Mouse (Mus musculus): ENCODE results near the gene Scn1b. TPM values are rescaled to one million over a fixed set of nuclear protein-coding genes. Genes with fewer than 3 reads are reported as not detected.

The Scn1b gene
- polyA plus RNA-seq, 1 experiment: not detected

- H3K4me1 ChIP-seq (ENCODE audit: control insufficient read depth, insufficient read depth, low read length): peaks cover 7% of the 10 kb centered on the region
- peak overlapping the region; percentile 43 for H3K27ac ChIP-seq (ENCODE audit: insufficient read depth, low read depth, low read length)
- peak; percentile 29; the same call in 1 of the 2 replicates for TF ChIP-seq CTCF (IDR thresholded peaks at IDR 0.05; ENCODE audit: insufficient read depth, low read depth, low read length)
- TF ChIP-seq POLR2A (IDR thresholded peaks at IDR 0.05; ENCODE audit: insufficient read depth, low read depth, low read length): no peak
- 39% methylated on average over 5 of the region's 5 CpGs for WGBS
- H3K4me3 ChIP-seq (ENCODE audit: insufficient read depth, low read depth, low read length): no peak overlapping the region
Measured at GRCm38 (mm10) chr7:31077885-31078445, 48.8 kb downstream of the Scn1b start.

GRCm38 (mm10) chr7:31077470-31077869 lies 49.3 kb downstream of the Scn1b start:
- 24% methylated on average over 6 of the region's 6 CpGs for WGBS
- no peak overlapping the region for H3K4me3 ChIP-seq (ENCODE audit: insufficient read depth, low read depth, low read length)
- H3K4me1 ChIP-seq (ENCODE audit: control insufficient read depth, insufficient read depth, low read length): peaks cover 4% of the 10 kb centered on the region; the same call in 1 of the 2 replicates
- TF ChIP-seq POLR2A (IDR thresholded peaks at IDR 0.05; ENCODE audit: insufficient read depth, low read depth, low read length): no peak
- no peak for TF ChIP-seq CTCF (IDR thresholded peaks at IDR 0.05; ENCODE audit: insufficient read depth, low read depth, low read length)
- H3K27ac ChIP-seq (ENCODE audit: insufficient read depth, low read depth, low read length): peak overlapping the region; percentile 43; the same call in 1 of the 2 replicates

GRCm38 (mm10) chr7:31076492-31076891 lies 50.3 kb downstream of the Scn1b start, which contains the start of gene Fxyd3:
Gene Fxyd3, minus strand, starts transcription at chr7:31076704.
- Histone ChIP-seq H3K4me1 (ENCODE audit: control insufficient read depth, insufficient read depth, low read length) (peaks cover 4% of the 10 kb centered on the region; the same call in 1 of the 2 replicates), H3K4me3 (ENCODE audit: insufficient read depth, low read depth, low read length) (no peak within 1 kb of the TSS), H3K27ac (ENCODE audit: insufficient read depth, low read depth, low read length) (peak within 1 kb of the TSS; percentile 71)
- 81% methylated on average over 5 of the region's 5 CpGs for WGBS
- TF ChIP-seq POLR2A (IDR thresholded peaks at IDR 0.05; ENCODE audit: insufficient read depth, low read depth, low read length): no peak
- no peak for TF ChIP-seq CTCF (IDR thresholded peaks at IDR 0.05; ENCODE audit: insufficient read depth, low read depth, low read length)

- 73% methylated on average over 5 of the region's 5 CpGs for WGBS
- H3K4me3 ChIP-seq (ENCODE audit: insufficient read depth, low read depth, low read length): no peak overlapping the region
- peaks cover 4% of the 10 kb centered on the region; the same call in 1 of the 2 replicates for H3K4me1 ChIP-seq (ENCODE audit: control insufficient read depth, insufficient read depth, low read length)
- H3K27ac ChIP-seq (ENCODE audit: insufficient read depth, low read depth, low read length): no peak overlapping the region
- TF ChIP-seq CTCF (IDR thresholded peaks at IDR 0.05; ENCODE audit: insufficient read depth, low read depth, low read length): no peak
- TF ChIP-seq POLR2A (IDR thresholded peaks at IDR 0.05; ENCODE audit: insufficient read depth, low read depth, low read length): no peak
Measured at GRCm38 (mm10) chr7:31074713-31075069, 52.1 kb downstream of the Scn1b start.

- H3K27ac ChIP-seq (ENCODE audit: insufficient read depth, low read depth, low read length): no peak overlapping the region
Measured at GRCm38 (mm10) chr7:31074061-31074712, 52.6 kb downstream of the Scn1b start.

GRCm38 (mm10) chr7:31073546-31073945 lies 53.3 kb downstream of the Scn1b start:
- H3K27ac ChIP-seq (ENCODE audit: insufficient read depth, low read depth, low read length): no peak overlapping the region
- H3K4me1 ChIP-seq (ENCODE audit: control insufficient read depth, insufficient read depth, low read length): peaks cover 4% of the 10 kb centered on the region; the same call in 1 of the 2 replicates
- H3K4me3 ChIP-seq (ENCODE audit: insufficient read depth, low read depth, low read length): no peak overlapping the region
- TF ChIP-seq POLR2A (IDR thresholded peaks at IDR 0.05; ENCODE audit: insufficient read depth, low read depth, low read length) (no peak), CTCF (IDR thresholded peaks at IDR 0.05; ENCODE audit: insufficient read depth, low read depth, low read length) (no peak)

More at GRCm38 (mm10) chr7:31074061-31074712, 52.6 kb downstream of the Scn1b start:
- 58% methylated on average over 7 of the region's 7 CpGs for WGBS
- TF ChIP-seq CTCF (IDR thresholded peaks at IDR 0.05; ENCODE audit: insufficient read depth, low read depth, low read length) (no peak), POLR2A (IDR thresholded peaks at IDR 0.05; ENCODE audit: insufficient read depth, low read depth, low read length) (no peak)
- Histone ChIP-seq H3K4me1 (ENCODE audit: control insufficient read depth, insufficient read depth, low read length) (peaks cover 4% of the 10 kb centered on the region; the same call in 1 of the 2 replicates), H3K4me3 (ENCODE audit: insufficient read depth, low read depth, low read length) (no peak overlapping the region)

- no peak for TF ChIP-seq CTCF (IDR thresholded peaks at IDR 0.05; ENCODE audit: insufficient read depth, low read depth, low read length)
- TF ChIP-seq POLR2A (IDR thresholded peaks at IDR 0.05; ENCODE audit: insufficient read depth, low read depth, low read length): no peak
- Histone ChIP-seq H3K4me1 (ENCODE audit: control insufficient read depth, insufficient read depth, low read length) (0 out of 2 replicates have a peak, but pooled peaks cover 4% of the 10 kb centered on the region), H3K27ac (ENCODE audit: insufficient read depth, low read depth, low read length) (no peak overlapping the region), H3K4me3 (ENCODE audit: insufficient read depth, low read depth, low read length) (no peak overlapping the region)
- WGBS: 75% methylated on average over 9 of the region's 9 CpGs
Measured at GRCm38 (mm10) chr7:31072326-31072725, 54.5 kb downstream of the Scn1b start.

- Histone ChIP-seq H3K4me3 (ENCODE audit: insufficient read depth, low read depth, low read length) (no peak overlapping the region), H3K27ac (ENCODE audit: insufficient read depth, low read depth, low read length) (no peak overlapping the region), H3K4me1 (ENCODE audit: control insufficient read depth, insufficient read depth, low read length) (0 out of 2 replicates have a peak, but pooled peaks cover 4% of the 10 kb centered on the region)
- WGBS: 83% methylated on average over 6 of the region's 6 CpGs
- TF ChIP-seq POLR2A (IDR thresholded peaks at IDR 0.05; ENCODE audit: insufficient read depth, low read depth, low read length) (no peak), CTCF (IDR thresholded peaks at IDR 0.05; ENCODE audit: insufficient read depth, low read depth, low read length) (no peak)
Measured at GRCm38 (mm10) chr7:31070324-31070723, 56.5 kb downstream of the Scn1b start.

- TF ChIP-seq POLR2A (IDR thresholded peaks at IDR 0.05; ENCODE audit: insufficient read depth, low read depth, low read length) (no peak), CTCF (IDR thresholded peaks at IDR 0.05; ENCODE audit: insufficient read depth, low read depth, low read length) (no peak)
- WGBS: 92% methylated on average over 14 of the region's 14 CpGs
- H3K27ac ChIP-seq (ENCODE audit: insufficient read depth, low read depth, low read length): no peak overlapping the region
Measured at GRCm38 (mm10) chr7:31069491-31069890, 57.3 kb downstream of the Scn1b start.

More at GRCm38 (mm10) chr7:31069491-31069890, 57.3 kb downstream of the Scn1b start:
- Histone ChIP-seq H3K4me3 (ENCODE audit: insufficient read depth, low read depth, low read length) (no peak overlapping the region), H3K4me1 (ENCODE audit: control insufficient read depth, insufficient read depth, low read length) (0 out of 2 replicates have a peak, but pooled peaks cover 4% of the 10 kb centered on the region)

Data from olfactory bulb, adult 2 months (tissue).